Mouse (Mus musculus): Measurements from ENCODE around the gene Morn2.

Gene Morn2

DNA sequence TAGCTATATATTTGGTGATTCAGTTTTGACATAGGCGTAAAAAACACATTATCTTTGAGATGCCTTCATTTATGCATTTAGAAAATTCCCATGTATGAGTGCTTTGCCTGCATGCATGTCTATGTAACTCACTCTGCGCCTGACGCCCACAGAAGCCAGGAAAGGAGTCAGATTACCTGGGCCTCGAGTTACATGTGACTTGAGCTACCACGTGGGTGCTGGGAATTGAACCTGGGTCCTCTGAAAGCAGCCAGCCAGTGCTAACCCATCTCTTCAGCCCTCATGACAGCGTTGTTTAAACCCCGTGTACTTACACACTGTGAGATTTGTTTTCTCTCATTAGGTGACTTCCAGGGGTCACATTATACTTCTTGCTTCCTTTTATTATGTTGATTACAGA, 34.5 kb downstream of the Morn2 start:
- DNase-seq = no peak

DNA sequence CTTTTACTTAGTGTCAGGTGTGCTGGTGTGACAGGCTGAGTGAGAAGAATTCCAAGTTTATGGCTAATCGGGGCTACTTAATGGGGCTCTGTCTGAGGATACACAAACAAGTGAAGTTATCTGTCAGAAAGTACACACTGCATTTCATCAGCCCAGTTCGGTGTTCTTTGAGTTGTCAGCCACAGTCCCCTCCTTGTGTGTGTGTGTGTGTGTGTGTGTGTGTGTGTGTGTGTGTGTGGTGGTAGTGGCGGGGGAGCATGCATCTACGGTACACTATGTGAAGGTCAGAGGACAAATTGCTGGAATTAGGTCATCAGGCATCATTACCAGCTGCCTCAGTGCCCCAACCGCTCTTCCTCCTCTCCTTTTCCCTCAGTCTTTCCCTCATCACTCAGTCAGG, 35.5 kb downstream of the Morn2 start:
- DNase-seq = no peak

DNA sequence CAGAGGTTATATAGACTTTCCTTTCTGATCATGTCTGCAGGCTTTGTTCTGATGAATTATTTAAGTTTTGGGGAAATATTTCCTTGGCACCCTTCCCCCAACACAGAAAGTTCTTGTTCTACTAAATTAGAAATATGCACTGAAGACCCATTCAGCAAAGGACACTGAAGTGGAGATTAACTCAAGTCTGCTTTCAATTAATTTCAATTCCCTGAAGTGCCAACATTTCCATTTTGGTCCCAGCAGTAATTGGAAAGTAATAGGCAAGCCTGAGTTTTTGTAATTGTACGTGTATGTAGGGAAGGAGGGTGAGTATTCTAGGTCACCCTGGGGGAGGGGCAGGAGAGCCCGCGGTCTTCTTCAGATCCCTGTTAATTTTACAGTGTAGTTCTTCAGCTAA, 36.4 kb downstream of the Morn2 start:
- DNase-seq = no peak

DNA sequence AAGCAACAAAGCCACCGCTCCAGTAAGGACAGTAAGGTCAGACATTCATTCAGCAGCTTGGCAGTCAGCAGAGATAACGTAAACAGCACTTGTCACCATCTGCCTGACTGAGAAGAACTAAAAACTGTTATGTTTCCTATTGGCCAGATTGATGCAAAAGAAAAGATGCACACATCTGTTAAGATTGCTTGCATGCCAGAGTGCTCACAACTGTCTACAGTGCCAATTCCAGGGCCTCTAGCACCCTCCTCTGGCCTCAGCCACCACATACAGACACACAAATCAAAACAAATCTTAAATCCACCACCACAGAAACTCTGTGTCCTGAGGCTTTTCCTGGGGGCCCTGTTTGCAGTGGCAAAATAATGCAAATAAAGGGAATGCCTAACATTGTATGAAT, 42.4 kb downstream of the Morn2 start:
- DNase-seq = no peak

DNA sequence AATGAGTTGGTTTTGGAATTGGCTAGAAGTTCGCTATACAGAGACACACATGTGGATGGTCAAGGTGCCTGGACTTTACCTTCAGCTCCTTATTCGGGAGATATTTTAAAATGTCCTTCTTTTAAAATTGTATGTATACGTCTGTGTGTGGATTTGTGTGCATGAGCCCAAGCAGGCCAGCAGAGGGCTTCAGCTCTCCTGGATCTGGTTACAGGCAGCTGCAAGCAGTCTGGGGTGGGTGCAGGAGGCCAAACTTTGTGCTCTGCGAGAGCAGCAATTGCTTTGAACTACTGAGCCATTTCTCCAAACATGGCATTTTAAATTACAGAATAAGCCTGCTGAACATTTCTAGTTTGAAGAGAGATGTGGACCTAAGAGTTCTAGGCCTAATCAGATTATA, 55.3 kb downstream of the Morn2 start:
- no peak for DNase-seq

DNA sequence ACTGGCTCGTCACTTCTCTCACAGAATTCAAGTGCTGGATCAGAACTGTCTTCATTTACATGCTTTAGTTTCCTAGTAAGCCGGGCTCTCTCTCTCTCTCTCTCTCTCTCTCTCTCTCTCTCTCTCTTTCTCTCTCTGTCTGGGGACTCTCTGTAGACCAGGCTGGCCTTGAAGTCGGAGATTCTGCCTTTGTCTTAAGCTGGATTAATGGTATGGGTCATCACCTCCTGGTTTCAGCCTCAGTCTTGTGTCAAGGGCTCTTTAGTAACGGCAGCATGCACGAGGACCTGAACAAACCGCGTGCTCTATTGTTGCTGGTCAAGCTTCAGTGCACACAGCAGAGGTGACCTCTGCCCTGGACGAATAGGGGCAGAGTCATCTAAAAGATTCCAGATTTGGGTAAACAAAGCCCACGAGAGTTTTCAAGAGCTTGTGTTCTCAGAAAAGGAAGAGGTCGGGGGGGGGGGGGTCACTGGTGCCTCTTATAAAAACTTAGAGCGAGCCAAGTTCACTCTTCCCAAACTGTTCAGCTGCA, 56.7 kb downstream of the Morn2 start:
- DNase-seq = no peak
